Mouse (Mus musculus) c-Kit-positive CD71-positive TER-119-negative erythroid progenitor cells, embryonic 14.5 days (primary cell): ENCODE data around the gene Mapk8ip3.
A peak's percentile ranks its signal among the peaks of the same experiment; 100 is the strongest.
"Not testable (repeated sequence)": the region's sequence is repeated elsewhere in the genome, so short reads cannot be mapped to it uniquely, and the experiment has no call there.

ENCODE experiments used
- DNase-seq: peaks from one replicate; pipeline ENCODE4 v3.0.0-alpha.2; 2013; ENCODE audit warnings: low read depth

Mapk8ip3 gene

GRCm38 (mm10) chr17:24936259-24937237 lies at the start of gene Mapk8ip3:
Gene Mapk8ip3, minus strand, starts transcription at chr17:24936977.
- peak; percentile 93 for DNase-seq

DNA sequence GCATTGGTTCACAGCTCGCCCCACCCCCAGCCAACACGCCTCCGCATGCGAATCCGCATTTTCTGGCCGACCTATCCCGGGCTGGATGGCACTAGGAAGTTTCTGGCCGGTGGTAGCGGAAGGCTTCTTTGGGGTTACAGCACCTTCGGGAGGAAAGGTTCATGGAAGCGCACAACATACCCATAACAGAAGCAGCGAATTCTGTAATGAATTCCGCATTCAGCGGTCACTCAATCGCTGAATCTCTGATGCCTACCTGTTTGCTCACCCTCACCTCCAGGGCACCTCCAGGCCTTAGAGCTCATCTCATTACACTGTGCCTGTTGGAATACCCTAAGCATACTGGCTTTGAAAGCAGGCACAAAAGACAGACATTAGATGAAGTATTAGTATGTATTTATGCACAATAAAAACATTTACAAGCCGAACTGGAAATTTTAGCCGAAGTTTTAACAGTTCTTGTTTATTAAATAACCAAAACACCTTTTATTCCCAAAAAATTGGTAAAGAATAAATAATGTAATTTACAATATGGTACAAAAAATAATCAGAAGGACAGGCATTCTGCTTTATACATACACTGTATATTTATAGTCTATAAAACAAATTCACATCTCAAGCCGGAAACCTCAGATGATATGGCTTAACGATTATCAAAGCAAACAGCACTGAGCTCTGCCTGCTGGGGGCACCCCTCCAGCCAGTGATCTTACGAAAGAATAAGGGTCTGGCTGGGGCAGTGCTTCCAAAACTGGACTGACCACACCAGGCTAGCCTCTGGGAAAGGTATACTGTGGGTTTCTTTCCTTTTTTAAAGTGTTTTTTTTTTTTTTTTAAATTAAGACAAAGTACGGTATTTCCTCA lies 24.3 kb upstream of the Mapk8ip3 start:
- DNase-seq: peak; percentile 27

- peak; percentile 96 for DNase-seq
These were observed 23.5 kb upstream of the Mapk8ip3 start, which contains the start of gene Jpt2 for GRCm38 (mm10) chr17:24960135-24960851. Gene Jpt2, minus strand, starts transcription at chr17:24960689.

DNA sequence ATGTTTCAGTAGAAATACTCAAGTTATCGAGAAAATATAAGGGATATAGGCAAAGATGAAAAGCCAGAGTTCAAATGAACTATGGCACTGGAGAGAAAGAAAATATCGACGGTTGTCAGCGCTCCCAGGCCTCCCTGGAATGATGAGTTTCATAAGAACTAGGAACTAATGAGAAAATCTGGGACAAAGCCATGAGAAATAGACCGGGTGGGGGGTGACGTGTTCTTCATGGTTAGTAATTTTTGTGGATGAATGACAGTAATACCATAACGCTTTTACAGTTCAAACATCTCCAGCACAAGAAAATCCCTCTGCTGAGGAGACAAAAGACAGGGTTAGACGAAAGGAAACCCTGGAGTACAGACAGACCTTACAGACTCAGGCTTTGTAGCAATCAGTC lies 22.6 kb upstream of the Mapk8ip3 start:
- DNase-seq: no peak

DNA sequence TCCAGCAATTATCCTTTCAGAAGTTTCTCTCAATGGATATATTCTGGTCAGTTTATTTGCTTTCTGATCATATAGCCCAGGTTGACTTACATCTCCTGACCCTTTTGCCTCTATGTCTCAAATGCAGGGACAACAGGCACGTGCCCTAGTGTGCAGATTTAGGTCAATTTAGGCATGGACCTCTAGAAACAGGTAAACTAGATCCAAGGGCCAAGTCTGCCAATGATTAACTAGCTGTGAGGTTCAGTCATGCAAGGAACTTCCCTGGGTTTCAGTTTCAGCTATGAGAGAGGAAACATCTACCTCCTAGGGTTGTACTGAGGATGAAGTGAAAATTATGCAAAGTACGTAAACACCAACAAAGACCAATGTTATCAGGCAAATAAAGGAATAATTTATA lies 16.5 kb upstream of the Mapk8ip3 start:
- DNase-seq: no peak

GRCm38 (mm10) chr17:24950671-24951070 lies 13.9 kb upstream of the Mapk8ip3 start:
- DNase-seq: no peak

DNA sequence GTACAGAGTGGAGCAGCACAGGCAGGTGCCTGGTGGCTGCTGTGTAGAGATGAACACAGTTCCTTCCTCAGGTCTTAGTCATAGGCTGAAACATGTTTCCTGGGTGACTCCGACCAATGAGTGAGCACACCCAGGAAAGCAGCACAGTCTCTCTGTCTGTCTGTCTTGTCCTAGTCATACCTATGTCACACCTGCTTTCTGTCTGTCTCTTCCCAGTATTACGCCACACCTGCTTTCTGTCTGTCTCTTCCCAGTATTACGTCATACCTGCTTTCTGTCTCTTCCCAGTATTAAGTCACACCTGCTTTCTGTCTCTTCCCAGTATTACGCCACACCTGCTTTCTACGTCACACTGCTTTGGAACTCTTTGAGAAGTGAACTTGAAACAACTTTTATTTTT lies 11.4 kb upstream of the Mapk8ip3 start:
- no peak for DNase-seq

DNA sequence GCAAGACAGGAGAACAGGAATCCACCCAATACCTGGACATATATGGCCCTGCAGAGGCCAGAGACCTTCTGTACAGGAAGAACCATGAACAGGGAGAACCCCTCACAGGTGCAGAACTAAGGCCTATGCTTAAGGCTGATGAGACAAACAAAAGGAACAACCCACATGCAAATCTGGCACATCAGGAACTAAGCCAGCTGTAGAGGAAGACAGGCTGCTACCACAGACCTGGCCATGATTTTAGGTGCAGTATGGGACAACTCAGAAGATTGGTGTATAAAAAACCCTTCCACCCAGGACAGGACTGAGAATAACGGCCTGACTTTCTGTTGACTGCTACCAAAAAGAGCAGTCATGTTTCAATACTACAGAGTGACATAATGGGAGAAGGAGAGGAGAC lies 6.8 kb upstream of the Mapk8ip3 start:
- not testable (repeated sequence) for DNase-seq

GRCm38 (mm10) chr17:24943036-24943435 lies 6.3 kb upstream of the Mapk8ip3 start:
- DNase-seq: no peak

GRCm38 (mm10) chr17:24942453-24942852 lies 5.7 kb upstream of the Mapk8ip3 start:
- not testable (repeated sequence) for DNase-seq

GRCm38 (mm10) chr17:24937266-24937665 lies 489 bp upstream of the Mapk8ip3 start:
- no peak for DNase-seq

DNA sequence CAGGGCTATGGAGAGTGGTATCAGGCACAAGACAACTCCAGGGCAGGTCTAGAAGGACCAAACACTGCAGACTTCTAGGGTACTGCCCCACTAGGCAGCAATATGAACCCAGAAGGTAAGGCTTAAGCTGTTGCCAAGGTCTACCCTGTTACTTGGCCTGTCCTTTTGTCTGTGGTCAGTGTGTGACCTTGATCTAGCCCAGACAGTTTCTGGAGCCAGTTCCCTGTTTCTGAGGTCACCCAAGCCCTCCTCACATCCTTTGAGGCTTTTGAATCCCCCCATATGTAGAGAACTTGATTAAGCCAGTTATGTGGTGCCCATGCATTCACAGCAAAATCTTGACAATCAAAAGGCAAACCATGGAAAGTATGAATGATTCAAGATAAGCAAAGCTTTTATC lies 1.1 kb downstream of the Mapk8ip3 start:
- no peak for DNase-seq

GRCm38 (mm10) chr17:24934926-24935325 lies 1.9 kb downstream of the Mapk8ip3 start:
- DNase-seq: no peak

DNA sequence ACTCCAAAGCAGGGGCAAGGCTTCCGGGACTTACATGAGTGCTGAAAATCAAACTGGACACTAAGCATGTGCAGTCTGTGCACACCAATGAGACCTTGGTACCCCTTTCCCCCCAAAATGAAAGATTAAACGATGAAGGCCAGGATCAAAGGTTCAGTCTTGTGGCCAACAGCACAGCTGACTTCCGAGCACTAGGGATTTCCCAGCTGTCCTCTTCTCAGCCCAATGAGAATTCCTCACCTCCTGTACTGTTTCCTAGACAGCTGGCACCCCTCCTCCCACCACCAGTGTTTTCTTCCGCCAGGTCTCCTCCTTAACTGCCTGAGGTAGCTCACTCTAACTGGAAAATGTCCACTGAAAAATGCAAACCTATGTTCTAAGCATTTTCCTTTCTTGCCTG lies 3.6 kb downstream of the Mapk8ip3 start:
- DNase-seq: no peak

DNA sequence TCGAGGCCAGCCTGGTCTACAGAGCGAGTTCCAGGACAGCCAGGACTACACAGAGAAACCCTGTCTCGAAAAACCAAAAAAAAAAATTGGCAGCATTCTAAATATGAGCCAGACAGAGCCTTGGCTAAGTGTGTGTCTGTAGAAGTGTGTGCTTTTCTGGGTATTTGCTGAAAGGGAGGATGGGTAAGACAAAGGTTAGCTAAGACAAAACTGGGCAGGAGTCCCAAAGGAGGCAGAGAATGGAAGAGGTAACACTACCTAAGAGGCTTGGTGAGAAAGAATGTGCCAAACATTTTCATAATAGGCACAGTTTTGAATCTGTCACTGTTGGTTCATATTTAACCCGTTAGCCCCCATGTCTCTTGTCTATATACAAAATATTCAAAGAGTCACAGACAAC lies 4.3 kb downstream of the Mapk8ip3 start:
- no peak for DNase-seq

DNA sequence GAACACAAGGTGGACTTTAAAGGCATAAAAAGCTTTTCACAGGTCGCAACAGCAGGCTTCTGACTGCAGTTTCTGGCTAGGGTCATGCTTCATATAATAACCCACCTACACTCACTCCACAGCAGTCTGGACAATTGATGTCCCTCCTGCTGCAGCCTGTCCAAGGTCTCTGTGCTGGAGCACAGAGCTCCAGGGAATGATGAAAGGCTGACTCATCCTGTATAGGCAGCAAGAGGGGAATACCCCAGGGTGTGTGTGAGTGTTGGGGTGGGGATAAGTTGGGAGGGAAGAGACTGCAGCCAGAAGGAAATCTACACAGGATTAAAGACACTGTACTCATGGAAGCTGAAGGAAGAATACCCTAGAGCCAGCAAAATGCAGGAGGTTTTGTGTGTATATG lies 7.3 kb downstream of the Mapk8ip3 start:
- DNase-seq: no peak

DNA sequence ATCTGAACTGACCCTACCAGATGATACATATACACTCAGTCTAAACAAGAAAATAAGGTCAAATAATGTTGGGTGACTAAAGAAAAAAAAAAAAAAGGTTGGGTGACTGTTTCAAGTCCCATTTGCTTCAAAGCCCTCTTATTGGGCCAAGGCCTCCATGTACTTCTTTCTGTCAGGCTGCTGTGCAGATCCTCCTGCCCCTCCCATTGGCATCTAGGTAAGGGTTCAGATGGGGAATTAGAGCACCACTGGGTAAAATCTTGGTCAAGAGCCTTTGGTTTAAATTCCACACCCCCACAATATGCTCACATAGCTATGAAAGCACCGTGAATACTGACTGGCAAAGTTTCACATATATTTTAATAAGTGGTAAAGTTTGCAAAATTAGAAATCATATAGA lies 13.5 kb downstream of the Mapk8ip3 start:
- no peak for DNase-seq

- DNase-seq: no peak
These were observed 22.8 kb downstream of the Mapk8ip3 start for GRCm38 (mm10) chr17:24913984-24914383.

DNA sequence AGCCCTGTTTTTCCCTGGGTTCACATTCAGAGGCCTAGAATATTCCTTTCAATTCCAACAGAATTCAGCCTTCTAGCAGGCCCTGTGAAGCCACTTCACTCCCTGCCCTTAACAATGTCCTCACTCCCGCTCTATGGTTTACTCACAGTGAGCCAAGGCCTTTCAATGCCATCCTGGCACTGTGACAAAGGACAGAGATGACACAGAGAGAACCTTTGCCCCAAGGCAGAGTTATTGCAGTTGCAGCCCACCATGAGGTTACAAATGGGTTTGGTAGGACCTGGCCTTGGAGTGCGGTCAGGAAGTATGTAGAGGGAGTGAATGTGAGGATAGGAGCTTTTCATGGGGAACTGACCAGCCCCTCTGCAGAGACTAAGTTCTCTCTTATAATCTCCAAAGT lies 29.2 kb downstream of the Mapk8ip3 start:
- no peak for DNase-seq

DNA sequence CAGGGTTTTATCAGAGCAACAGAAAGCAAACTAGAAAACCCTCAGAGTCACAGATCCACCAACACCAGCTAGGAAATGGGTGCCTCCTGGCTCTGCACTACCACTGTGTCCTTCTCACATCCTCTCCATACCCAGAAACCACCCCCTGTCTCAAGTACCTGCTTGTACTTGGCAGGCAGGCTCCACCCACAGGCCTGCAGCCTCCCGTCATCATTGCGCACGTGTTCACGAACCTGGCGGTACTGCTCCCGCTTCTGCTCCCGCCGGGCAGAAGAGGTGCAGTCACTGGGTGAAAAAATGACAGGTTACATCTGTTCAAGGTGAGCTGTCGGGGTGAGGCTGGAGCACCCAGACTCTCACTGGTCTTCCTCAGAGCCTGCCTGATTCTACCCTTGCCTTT lies 33.0 kb downstream of the Mapk8ip3 start:
- no peak for DNase-seq

GRCm38 (mm10) chr17:24902671-24903474 lies 33.9 kb downstream of the Mapk8ip3 start:
- DNase-seq: peak; percentile 82
